Mouse (Mus musculus): ENCODE data around the gene Abcc3.

DNA sequence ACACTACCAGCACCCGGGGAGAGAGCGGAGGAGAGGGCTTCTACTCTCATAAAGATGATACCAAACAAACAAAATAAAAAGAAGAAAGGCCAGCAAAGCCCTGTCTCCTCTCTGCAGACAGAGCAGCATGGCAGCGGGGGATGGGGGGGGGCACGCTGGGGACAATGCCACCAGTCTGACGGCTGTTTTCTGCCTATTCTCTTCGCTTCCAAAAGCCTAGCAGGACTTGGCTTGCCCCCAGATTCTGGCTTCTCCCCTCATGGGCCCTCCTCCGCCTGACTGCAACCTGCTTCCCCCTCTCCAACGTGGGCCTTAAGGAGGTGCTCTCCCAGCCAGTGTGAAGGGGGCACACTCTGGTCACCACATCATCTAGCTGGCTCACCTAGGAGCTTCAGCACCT, 20.7 kb upstream of the Abcc3 start:
- no peak for TF ChIP-seq POLR2A (IDR thresholded peaks at IDR 0.05; ENCODE audit: insufficient read length, low read depth)
- no peak for TF ChIP-seq POLR2AphosphoS2 (IDR thresholded peaks at IDR 0.05; ENCODE audit: insufficient read length, low read depth)
- TF ChIP-seq E2F4 (IDR thresholded peaks at IDR 0.05; ENCODE audit: insufficient read depth) = no peak
- TF ChIP-seq MAX (IDR thresholded peaks at IDR 0.05; ENCODE audit: low read depth) = no peak
- no peak for TF ChIP-seq USF1 (IDR thresholded peaks at IDR 0.05; ENCODE audit: low read depth)
- no peak for TF ChIP-seq MYOD1 (IDR thresholded peaks at IDR 0.05; ENCODE audit: control insufficient read depth in 1 of 3, insufficient read length in 2 of 3, low read depth in 2 of 3)
- no peak for TF ChIP-seq TCF12 (IDR thresholded peaks at IDR 0.05; ENCODE audit: insufficient read depth, poor library complexity, severe bottlenecking)
